Mouse (Mus musculus): ENCODE data around the gene Ifnlr1.

The Ifnlr1 gene

GRCm38 (mm10) chr4:135743520-135743919 is 57.4 kb downstream of the Ifnlr1 start:
- DNase-seq (ENCODE audit: low spot score in 2 of 2), result no peak

GRCm38 (mm10) chr4:135744726-135745448 is 58.8 kb downstream of the Ifnlr1 start:
- DNase-seq (ENCODE audit: low spot score in 2 of 2), result no peak

- no peak for DNase-seq (ENCODE audit: low spot score in 2 of 2)
Measured at GRCm38 (mm10) chr4:135745613-135746012, 59.5 kb downstream of the Ifnlr1 start.

DNA sequence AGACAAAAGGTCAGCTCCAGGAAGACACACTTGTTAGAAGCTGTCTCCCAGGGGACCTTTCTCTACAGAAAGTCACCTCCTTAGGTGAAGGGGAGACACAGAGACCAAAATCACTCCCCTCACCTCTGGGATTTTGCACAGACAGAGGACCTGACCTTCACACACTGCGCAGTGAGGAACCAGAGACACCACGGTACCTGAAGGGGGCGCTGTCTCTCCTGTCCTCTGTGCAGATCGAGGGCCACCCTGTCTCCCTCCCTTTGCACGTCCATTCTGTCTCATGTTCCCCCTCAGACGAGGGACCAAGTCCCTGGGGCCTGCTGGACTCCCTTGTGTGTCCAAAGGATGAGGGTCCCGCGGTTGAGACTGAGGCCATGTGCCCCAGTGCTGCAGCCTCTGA is 64.8 kb downstream of the Ifnlr1 start:
- DNase-seq (ENCODE audit: low spot score in 2 of 2), result no peak

- no peak for DNase-seq (ENCODE audit: low spot score in 2 of 2)
Measured at GRCm38 (mm10) chr4:135752106-135752778, 66.2 kb downstream of the Ifnlr1 start.

- DNase-seq (ENCODE audit: low spot score in 2 of 2), result no peak
Measured at GRCm38 (mm10) chr4:135752779-135753164, 66.7 kb downstream of the Ifnlr1 start.

All from frontal cortex, postnatal 36 days (tissue).